Mouse (Mus musculus) heart, adult 18-20 months (tissue): Measurements from ENCODE around the gene St3gal5. TPM values are rescaled to one million over a fixed set of nuclear protein-coding genes. Genes with fewer than 3 reads are reported as not detected.

Source experiments
- DNase-seq, 2 experiments: peaks; one replicate each; pipeline ENCODE4 v3.0.0; 2021 to 2022; ENCODE audit warnings: mixed read lengths in 1 of 2
- total RNA-seq, 2 experiments: library from RNA; stranded (reverse); gene quantifications; 2 replicates each; pipeline ENCODE4 v1.2.3; 2021

Gene St3gal5
- total RNA-seq, 2 experiments from 2014 or later, result 62.4 to 70.3 TPM

DNA sequence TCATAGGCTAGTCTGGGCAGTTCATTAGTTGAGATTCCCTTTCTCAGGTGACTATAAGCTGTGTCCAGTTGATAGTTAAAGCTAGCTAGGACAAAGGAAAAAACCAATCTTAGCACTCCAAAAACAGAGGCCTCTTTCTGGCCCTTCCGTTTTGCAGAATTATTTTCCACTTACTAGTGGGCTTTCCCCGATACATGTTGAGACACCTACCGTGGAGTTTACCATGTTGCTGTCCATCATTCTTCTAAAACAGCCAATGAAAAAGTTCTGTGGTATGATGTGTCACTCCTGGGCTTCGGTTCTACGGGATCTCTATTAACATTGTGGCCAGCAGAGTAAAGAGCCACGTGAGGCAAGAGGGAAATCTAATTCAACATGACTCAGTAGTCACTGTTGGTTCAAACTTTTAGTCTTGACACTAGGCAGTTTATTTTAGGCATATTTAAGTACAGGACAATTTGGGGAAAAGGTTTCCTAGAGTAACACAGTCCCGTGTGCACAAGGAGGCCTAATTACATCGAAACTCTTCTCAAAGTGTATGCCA, 35.4 kb downstream of the St3gal5 start:
- no peak for DNase-seq

DNA sequence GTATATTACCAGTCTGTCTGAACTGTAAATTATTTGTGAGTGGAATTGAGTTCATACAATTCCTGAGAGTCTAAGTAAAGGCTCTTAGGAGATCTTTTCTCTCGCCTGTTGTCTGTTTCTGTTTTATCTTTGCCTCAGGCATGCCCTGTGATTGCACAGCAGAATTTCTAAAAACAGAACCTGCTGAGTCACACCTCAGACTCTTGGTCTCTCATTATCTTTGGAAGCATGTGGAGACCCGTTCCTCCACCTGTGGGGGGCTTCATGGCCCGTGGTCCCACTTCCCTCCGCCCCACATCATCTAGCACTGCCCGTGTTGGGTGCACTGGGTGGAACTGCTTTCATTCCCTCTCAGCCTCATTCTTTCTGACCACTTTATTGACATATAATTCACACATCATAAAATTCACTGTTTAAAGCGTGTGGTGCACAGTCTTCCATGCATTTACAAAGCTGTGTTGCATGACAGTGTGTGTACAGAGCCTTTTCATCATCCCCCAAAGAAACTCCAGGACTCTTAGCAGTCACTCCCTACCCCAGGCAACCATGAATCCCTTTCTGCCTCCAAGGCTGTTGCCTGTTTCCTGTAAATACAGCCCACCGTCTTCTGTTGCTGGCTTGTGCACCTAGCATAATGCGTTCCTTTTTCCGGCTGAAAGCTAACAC, 37.6 kb downstream of the St3gal5 start:
- DNase-seq, result no peak

DNA sequence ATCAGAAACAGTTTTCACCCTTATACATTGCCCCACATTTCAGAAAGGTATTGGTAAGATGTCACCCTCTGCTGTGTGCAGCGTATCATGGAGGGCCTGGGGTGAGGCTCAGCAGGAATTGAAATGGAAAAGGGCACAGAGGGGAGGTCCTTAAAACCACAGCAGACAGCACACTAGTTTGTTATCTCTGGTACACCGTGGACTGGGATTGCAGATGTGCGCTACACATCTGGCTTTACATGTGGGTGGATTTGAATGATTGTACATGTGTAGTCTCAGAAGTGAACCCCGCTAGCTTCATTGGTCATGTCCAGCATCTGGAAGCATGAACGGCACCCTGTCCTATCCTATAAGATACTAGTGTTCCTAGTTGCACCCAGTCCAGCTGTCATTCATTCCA, 38.6 kb downstream of the St3gal5 start:
- DNase-seq, result no peak

DNA sequence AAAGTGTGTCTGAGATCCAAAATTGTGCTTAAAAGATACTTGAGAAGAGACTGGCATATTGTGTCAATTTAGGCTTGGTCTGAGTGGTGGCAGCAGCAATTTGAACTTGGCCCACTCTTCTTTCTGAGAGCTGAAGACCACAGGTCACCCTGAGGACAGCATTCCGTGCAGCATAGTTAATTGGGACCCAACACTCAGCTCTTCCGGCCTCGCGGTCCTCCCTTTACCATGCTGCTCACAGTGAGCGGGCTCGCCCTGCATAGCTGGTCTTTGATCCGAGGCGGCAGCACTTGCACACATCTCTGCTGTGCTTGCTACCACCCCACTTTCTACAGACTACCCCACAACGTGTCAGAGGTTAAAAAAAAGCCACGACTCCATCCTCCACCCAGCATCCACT, 39.2 kb downstream of the St3gal5 start:
- no peak for DNase-seq

DNA sequence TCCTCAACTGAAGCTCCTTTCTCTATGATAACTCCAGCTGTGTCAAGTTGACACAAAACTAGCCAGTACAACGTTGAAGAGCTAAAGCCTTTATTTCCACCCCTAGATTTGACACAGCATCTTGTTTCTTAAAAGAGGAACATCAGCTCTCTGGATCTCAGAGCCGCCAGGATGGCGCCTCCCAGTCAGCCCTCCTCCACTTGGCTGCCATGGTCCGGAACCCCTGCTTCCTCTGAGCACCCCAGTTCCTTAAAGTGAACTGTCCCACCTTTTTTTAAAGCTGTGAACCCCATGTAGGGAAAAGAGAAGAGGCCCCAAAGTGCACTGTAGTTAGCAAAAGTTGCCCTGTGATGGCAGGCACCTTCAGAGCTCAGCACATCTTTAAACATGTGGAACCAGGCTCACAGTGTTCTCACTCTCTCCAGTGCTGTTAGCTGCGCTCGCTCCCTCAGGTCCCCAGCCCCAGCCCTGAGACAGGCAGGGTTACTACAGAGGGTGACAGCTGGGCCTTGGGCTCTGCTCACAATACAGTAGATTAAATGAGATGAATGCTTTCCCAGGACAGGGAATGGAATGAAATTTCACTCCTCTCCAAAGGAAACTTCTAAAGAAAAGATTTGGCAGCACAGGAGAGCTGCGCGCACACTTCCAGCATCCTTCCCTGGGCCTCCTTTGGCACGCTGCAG, 42.3 kb downstream of the St3gal5 start:
- peak in 1 of 2 experiments; percentile 64 for DNase-seq

DNA sequence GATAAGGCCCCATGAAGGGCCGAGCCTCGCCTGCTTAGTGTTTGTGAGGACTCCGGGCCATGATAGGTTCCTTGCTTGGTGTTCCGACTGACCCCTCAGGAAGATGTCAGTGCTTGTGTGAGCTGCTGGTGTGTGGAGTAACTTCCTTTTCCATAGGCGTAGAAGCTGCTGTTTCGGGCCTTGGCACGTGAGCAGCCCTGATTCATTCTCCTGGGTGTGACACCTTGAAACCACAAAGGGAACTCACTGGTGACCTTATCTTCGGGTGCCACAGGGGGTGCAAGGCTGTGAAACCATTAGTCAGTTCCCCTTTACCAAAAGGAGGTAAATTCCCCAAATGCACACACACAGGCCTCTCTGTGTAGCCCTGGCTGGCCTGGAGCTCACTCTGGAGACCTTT, 43.0 kb downstream of the St3gal5 start:
- DNase-seq, result peak in 1 of 2 experiments; percentile 51

DNA sequence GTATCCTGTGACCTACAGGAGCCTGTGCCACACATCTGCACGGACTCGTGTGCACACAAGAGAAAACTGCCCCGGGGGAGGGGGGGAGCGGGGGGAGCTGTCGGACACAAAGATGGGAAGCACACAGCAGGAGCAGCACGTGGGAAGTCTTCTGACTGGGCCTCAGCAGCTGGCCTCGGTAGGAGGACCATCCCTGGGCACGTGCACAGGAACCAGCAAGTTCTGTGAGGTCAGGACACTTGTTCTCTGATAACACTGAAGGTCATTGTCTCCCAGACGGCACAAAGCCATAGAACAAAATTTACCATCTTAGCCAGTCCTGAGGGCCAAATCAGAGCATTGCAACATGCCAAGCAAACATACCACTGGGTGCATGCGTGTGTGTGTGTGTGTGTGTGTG, 43.8 kb downstream of the St3gal5 start:
- no peak for DNase-seq

DNA sequence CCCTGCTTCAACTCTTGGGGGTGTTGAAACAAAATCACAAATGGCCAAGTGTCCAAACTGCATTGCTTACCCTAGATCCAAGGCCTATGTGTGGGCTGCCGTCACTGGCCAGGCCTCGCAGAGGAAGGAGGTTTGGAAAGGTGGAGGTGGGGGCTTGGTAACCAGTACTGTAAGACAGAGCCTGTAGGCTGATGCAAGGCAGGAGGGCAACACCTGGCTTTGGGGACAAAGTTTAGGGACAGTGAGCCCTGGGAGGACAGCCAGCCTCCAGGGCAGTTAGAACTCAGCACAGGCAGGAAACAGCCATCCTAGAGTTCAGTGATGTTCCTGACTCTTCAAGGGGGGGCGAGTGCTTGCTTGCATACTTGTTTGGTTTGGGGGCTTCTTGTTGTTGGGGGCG, 45.2 kb downstream of the St3gal5 start:
- no peak for DNase-seq

DNA sequence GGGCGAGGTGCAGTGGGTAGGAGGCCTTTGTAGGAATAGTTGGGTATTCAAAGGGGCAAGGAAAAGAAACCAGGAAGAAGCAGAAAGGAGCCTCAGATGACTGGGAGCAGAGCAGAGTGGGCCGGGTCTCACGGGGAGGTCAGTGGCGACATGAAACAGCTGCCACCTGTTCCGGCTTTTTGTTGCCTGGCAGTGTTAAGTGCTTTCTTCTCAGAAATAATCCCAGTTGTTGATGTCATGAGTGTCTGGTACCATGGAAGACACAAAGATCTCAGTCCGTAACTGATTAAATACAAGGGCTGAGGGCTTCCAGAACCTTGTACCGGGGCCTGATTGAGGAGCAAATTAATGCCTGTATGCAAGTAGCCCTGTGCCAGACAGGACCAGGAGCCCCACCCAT, 47.0 kb downstream of the St3gal5 start:
- no peak for DNase-seq

DNA sequence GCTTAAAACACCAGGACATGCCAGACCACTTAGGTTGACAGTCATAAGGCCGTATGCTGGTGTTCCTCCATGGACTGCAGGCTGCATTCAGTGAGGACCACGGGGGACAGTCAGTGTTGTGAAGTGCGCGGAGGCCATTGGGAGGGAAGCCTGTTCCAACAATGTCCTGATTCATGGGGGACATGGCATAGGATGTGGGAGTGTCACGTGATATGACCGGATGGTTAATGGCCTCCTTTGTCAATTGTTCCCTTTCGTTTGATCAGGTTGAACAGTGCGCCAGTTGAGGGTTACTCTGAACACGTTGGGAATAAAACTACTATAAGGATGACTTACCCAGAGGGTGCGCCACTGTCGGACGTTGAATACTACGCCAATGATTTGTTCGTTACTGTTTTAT, 49.4 kb downstream of the St3gal5 start:
- no peak for DNase-seq

DNA sequence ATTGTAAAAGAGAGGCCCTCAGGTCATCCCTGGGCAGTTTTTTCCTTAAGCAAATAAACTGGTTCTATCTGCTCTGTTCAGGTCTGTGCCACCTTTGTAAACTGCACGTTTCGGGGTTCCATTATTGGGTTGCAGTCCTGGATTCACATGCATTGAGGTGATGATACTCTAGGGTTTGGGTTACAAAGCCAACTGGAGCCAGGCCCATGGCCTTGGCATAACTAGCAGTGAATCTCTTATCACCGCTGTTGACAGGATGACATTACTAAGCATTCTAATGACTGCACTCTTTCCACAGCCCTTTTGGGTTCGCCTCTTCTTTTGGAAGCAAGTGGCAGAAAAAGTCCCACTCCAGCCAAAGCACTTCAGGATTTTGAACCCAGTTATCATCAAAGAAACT, 51.3 kb downstream of the St3gal5 start:
- no peak for DNase-seq

DNA sequence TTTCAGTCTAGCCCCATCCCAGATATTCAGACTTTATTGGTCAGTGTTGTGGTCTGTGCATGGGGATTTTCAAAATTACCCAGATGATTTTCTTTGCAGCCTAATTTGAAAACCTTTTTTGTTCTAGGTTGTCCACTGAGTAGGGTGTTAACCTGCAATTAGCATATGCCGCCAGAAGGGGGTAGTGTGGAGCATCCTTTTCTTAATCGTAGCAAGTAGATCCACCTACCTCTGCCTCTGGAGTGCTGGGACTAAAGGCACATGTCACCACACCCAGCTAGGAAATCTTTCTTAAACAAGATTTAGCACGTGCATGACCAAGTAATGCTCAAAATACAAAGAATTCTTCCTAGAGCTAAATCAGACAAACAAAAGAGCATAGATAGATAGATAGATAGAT, 52.4 kb downstream of the St3gal5 start:
- no peak for DNase-seq

DNA sequence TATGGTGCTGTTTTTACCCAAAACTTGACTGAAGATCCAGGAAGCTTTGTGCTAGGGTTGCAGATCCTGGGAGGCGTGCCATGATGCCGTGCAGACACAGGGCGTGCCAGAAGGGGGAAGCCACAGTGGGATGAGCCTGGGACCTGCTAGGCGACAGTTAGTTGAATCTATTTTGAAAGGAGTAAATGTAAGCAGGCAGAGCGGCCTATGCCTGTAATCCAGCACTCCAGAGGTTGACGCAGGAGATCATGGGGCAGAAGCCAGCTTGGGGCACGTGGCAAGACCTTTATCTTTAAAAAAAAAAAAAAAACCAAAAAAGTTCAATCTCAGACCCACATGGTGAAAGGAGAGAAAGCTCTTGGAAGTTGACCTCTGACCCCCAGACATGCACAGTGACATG, 55.3 kb downstream of the St3gal5 start:
- DNase-seq, result no peak

DNA sequence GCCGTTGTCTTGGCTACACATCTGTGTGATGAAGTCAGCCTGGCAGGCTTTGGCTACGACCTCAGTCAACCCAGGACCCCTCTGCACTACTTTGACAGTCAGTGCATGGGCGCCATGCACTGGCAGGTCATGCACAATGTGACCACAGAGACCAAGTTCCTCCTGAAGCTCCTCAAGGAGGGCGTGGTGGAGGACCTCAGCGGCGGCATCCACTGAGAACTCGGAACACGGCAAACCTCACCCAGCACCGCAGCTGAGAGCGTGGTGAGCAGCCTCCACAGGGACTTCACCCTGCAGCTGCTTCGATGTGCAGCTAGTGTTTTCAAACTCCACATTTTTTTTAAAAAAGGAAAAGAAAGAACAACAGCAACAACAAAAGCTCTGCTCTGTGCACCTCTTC, 56.1 kb downstream of the St3gal5 start:
- DNase-seq, result peak in 1 of 2 experiments; percentile 37

DNA sequence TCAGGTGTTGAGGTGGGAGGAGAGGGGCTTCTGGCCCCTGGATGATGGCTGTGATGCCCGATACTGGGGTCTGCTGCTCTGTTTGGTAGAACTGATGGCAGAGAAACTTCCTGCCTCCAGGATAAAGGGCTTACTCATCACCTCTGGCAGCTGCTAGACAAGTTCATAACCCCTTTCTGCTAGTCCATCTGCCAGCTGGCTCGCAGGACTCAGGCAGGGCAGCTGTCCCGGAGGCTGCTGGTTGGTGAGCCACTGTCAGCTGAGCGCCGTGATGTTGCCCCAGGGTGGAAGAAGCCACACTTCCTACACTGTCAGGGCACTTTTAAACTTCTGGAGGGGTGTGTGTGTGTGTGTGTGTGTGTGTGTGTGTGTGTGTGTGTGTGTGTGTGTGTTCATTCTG, 56.6 kb downstream of the St3gal5 start:
- DNase-seq, result peak; percentile 83 to 90

DNA sequence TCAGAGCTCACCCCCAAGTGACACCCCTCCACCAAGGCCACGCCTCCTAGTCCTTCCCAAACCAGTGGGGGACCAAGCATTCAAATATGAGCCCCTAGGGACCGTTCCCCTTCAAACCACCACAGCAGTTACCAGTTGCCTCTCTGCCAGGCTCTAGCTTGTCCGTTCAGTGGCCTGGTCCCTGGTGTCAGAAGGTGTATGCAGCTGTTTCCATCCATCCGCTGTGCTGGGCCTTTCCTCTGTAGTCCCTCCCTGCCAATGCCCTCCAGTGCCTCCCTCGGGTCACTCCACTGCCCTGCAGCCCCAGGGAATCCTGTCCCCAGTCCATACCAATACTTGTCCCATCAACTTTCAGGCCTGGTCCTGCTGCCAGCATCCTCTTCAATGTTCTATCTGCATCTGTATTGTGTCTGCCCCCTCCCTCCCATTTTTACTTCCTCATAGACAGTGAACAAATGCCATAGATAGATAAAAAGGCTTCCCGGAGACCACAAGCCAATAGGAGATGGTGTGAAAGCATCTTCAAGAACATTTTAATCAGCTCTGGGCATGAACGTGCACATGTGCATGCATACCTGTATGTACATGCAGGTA, 57.6 kb downstream of the St3gal5 start:
- DNase-seq, result no peak

DNA sequence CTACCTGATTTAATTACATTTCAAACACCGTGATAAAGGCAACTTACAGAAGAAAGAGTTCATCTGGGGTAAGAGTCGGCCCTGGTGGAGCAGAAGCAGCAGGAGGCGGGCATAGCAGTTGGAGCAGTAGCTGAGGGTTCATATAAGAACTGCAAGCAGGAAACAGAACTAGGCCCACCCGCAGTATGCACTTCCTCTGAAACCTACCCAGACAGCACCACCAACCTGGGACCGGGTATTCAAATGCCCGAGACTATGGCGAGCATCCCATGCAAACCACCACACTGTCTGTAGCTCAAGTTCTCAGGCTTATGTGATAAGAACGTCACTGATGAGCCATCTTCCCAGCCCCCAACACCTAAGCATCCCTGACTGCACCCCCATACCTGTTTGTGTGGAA, 58.3 kb downstream of the St3gal5 start:
- no peak for DNase-seq

DNA sequence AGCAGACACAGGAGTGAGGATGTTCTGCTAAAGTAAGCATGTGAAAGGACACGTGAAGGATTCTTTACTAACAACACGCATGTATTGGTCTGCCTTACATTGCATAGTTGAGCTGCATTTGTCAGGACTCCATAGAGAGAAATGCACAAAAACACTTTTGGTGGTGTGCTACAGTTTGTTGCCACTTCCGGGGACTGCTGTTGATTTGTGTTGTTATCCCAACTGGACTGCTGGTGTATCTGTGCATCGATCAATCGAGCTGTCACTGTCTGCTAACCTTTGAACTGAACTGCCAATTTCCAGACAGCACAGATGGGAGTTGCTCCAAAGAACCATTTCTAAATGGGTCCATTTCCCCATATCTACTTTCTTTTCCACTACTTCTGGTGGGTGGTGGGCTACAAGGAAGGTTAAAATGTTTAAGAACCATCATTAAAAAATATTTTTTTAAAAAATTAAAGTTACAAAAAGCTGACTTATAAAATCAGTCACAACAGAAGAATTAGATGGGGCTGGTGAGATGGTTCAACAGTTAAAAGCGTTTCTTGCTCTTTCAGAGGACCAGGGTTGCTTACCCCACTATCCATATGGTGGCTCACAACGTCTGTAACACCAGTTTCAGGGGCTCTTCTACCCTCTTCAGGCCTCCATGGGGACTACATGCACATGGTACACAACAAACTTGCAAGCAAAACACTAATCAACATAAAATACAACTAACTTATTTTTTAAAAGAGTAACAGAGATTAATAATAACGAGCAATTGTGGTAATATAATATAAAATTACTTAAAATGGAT, 61.8 kb downstream of the St3gal5 start:
- DNase-seq, result no peak

DNA sequence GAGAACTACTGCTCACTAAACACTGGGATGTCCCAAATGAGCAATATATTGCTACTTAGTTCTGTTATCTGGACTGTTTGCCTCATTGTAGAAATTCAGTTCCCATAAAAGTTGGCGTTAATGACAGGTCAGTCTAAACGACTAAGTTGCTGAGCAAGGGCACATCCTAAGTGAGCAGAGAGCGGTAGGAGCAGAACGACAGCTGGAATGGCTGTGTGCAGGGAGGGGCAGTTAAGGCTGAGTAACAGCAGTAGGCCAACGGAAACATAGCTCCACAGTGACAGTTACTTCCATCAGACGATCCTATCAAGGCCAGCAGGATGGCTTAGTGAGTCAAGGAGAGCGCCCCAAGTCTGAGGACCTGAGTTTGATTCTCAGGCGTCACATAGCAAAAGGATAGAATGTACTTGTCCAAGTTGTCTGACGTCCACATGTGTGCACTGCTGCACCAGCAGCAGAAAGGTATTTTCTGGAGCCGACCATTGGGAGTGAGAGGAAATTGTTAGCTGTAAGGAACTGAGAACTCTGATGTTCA, 62.5 kb downstream of the St3gal5 start:
- DNase-seq, result no peak

DNA sequence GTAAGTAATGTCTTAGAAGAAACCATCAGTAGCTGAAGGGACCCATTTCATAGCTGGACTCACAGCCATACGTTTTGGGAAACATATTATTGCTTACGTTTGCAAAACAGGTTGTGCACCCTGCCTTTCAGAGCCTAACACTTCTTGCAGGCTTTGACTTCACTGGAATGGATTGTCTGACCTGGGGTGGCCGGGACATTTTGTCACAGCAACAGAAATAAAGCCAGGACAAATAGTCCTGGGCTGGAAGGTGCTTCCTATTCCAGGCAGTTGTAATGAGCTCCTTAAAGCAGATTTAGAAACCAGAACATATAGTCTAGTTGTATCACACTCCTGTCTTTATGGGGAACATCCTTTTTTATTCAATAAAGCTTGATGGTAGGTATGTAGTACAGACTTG, 63.6 kb downstream of the St3gal5 start:
- peak; percentile 45 to 65 for DNase-seq

DNA sequence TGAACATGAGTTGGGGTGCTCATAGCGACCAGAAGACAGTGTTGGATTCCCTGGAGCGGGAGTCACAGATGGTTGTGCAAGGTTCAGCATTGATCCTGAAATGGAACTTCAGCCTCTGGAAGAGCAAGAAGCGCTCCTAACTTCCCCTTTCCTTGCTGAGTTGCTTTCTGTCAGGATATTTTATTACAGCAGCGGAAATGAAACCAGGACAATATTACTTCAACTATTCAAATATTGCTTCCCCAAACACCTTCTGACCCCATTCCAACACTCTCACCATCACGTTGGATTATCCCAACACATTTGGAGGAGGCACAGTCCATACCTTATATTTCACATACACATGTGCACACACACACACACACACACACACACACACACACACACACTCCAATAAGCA, 64.4 kb downstream of the St3gal5 start:
- DNase-seq, result peak in 1 of 2 experiments; percentile 30

DNA sequence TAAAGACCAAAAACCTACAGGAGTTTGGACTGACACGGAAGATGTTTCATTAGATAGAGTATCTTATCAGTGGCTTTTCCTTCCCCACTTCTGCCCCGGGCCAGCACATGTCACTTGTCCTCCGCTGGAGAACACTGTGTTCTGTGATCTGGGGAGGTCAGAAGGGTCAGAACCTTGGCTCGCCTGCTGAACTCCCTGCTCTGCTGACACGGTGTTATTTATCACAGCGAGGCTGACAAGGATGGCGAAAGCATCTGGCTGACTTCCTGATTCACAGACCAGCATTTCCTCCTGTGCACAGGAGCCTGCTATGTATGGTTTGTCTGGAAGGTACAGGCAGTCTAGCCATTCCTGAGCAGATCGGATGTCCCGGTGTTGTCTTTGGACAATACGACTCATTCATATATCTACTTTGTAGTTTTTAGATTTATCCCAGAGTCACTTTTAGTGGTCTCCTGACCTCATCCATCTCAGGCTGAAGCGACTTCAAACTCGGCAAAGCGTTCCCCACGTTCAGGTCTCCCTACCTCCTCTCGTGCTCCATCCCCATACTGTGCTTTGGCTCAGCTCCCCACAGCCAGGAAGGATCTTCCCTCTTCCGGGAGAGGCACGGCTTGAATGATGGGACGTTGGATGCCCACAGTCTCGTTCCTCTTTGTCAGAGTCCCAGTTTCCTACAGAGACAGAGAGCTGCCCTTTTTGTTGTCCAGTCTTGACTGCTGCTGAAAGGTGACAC, 64.9 kb downstream of the St3gal5 start:
- peak; percentile 80 to 90 for DNase-seq
